Mouse (Mus musculus): Measurements from ENCODE around the gene Jmjd8. TPM values are rescaled to one million over a fixed set of nuclear protein-coding genes. Genes with fewer than 3 reads are reported as not detected.

Jmjd8 gene
- total RNA-seq (2014; rRNA removed) = 25.6 and 30.5 TPM in 2 replicates
- polyA plus RNA-seq (2012; rRNA removed) = 75.0 and 78.4 TPM in 2 replicates

GRCm38 (mm10) chr17:25828712-25829557, at the start of gene Jmjd8:
Gene Jmjd8 (plus strand): TSS chr17:25828867.
- TF ChIP-seq CTCF (IDR thresholded peaks at IDR 0.05; ENCODE audit: low read depth, low read length) (peak; percentile 44; the same call in 1 of the 2 replicates), POLR2A (IDR thresholded peaks at IDR 0.05; ENCODE audit: extremely low read depth, insufficient read depth, low read length) (peak; percentile 50; the same call in 1 of the 2 replicates)
- peaks cover 31% of the 10 kb centered on the region for H3K4me1 ChIP-seq (ENCODE audit: control insufficient read depth, insufficient read depth, low read length)
- peak within 1 kb of the TSS; percentile 64 for H3K4me3 ChIP-seq (ENCODE audit: insufficient read depth, low read depth, low read length)
- WGBS = under 1% methylated on average over 32 of the region's 32 CpGs
- H3K27ac ChIP-seq (replicated peaks; ENCODE audit: insufficient read depth, low read depth, low read length) = peak within 1 kb of the TSS; percentile 69
- H3K36me3 ChIP-seq (ENCODE audit: control insufficient read depth, insufficient read depth, low read length) = 0 out of 2 replicates have a peak, but pooled peaks cover 4% of the 10 kb centered on the region
- no peaks in the 10 kb centered on the region for H3K27me3 ChIP-seq (ENCODE audit: control insufficient read depth, insufficient read depth, low read length)
- peak; percentile 81 for DNase-seq (ENCODE audit: extremely low read depth, low read depth, low spot score)
- H3K9ac ChIP-seq (ENCODE audit: low read depth, low read length) = peak within 1 kb of the TSS; percentile 78
- peaks cover 22% of the 10 kb centered on the region for H3K79me2 ChIP-seq (ENCODE audit: control insufficient read depth, insufficient read depth, low read length)

- Histone ChIP-seq H3K4me1 (ENCODE audit: control insufficient read depth, insufficient read depth, low read length) (peaks cover 3% of the 10 kb centered on the region; the same call in 1 of the 2 replicates), H3K27ac (replicated peaks; ENCODE audit: insufficient read depth, low read depth, low read length) (no peak overlapping the region), H3K4me3 (ENCODE audit: insufficient read depth, low read depth, low read length) (no peak overlapping the region), H3K27me3 (ENCODE audit: control insufficient read depth, insufficient read depth, low read length) (no peaks in the 10 kb centered on the region), H3K79me2 (ENCODE audit: control insufficient read depth, insufficient read depth, low read length) (no peaks in the 10 kb centered on the region), H3K9ac (ENCODE audit: low read depth, low read length) (no peak overlapping the region), H3K36me3 (ENCODE audit: control insufficient read depth, insufficient read depth, low read length) (peaks cover 5% of the 10 kb centered on the region; the same call in 1 of the 2 replicates)
- TF ChIP-seq CTCF (IDR thresholded peaks at IDR 0.05; ENCODE audit: low read depth, low read length) (no peak), POLR2A (IDR thresholded peaks at IDR 0.05; ENCODE audit: extremely low read depth, insufficient read depth, low read length) (no peak)
- WGBS = 77% methylated on average over 6 of the region's 6 CpGs
- no peak for DNase-seq (ENCODE audit: extremely low read depth, low read depth, low spot score)
Observed at GRCm38 (mm10) chr17:25781339-25781738, 47.3 kb upstream of the Jmjd8 start.

- Histone ChIP-seq H3K27ac (replicated peaks; ENCODE audit: insufficient read depth, low read depth, low read length) (no peak overlapping the region), H3K79me2 (ENCODE audit: control insufficient read depth, insufficient read depth, low read length) (no peaks in the 10 kb centered on the region), H3K9ac (ENCODE audit: low read depth, low read length) (no peak overlapping the region), H3K4me3 (ENCODE audit: insufficient read depth, low read depth, low read length) (no peak overlapping the region), H3K4me1 (ENCODE audit: control insufficient read depth, insufficient read depth, low read length) (peaks cover 3% of the 10 kb centered on the region; the same call in 1 of the 2 replicates), H3K36me3 (ENCODE audit: control insufficient read depth, insufficient read depth, low read length) (peaks cover 2% of the 10 kb centered on the region; the same call in 1 of the 2 replicates), H3K27me3 (ENCODE audit: control insufficient read depth, insufficient read depth, low read length) (no peaks in the 10 kb centered on the region)
- TF ChIP-seq CTCF (IDR thresholded peaks at IDR 0.05; ENCODE audit: low read depth, low read length) (no peak), POLR2A (IDR thresholded peaks at IDR 0.05; ENCODE audit: extremely low read depth, insufficient read depth, low read length) (no peak)
- WGBS = 73% methylated on average over 7 of the region's 7 CpGs
- no peak for DNase-seq (ENCODE audit: extremely low read depth, low read depth, low spot score)
Observed at GRCm38 (mm10) chr17:25783086-25783485, 45.6 kb upstream of the Jmjd8 start.

- TF ChIP-seq POLR2A (IDR thresholded peaks at IDR 0.05; ENCODE audit: extremely low read depth, insufficient read depth, low read length) (no peak), CTCF (IDR thresholded peaks at IDR 0.05; ENCODE audit: low read depth, low read length) (no peak)
- peaks cover 3% of the 10 kb centered on the region; the same call in 1 of the 2 replicates for H3K4me1 ChIP-seq (ENCODE audit: control insufficient read depth, insufficient read depth, low read length)
- 81% methylated on average over 15 of the region's 15 CpGs for WGBS
- no peak overlapping the region for H3K27ac ChIP-seq (replicated peaks; ENCODE audit: insufficient read depth, low read depth, low read length)
- no peak overlapping the region for H3K9ac ChIP-seq (ENCODE audit: low read depth, low read length)
- DNase-seq (ENCODE audit: extremely low read depth, low read depth, low spot score) = no peak
- H3K4me3 ChIP-seq (ENCODE audit: insufficient read depth, low read depth, low read length) = no peak overlapping the region
- no peaks in the 10 kb centered on the region for H3K79me2 ChIP-seq (ENCODE audit: control insufficient read depth, insufficient read depth, low read length)
- H3K27me3 ChIP-seq (ENCODE audit: control insufficient read depth, insufficient read depth, low read length) = no peaks in the 10 kb centered on the region
- peaks cover 2% of the 10 kb centered on the region; the same call in 1 of the 2 replicates for H3K36me3 ChIP-seq (ENCODE audit: control insufficient read depth, insufficient read depth, low read length)
Observed at GRCm38 (mm10) chr17:25783861-25784574, 44.6 kb upstream of the Jmjd8 start.

- H3K36me3 ChIP-seq (ENCODE audit: control insufficient read depth, insufficient read depth, low read length) = no peaks in the 10 kb centered on the region; the same call in 1 of the 2 replicates
- WGBS = under 1% methylated on average over 23 of the region's 23 CpGs
Observed at GRCm38 (mm10) chr17:25785281-25785745, 43.4 kb upstream of the Jmjd8 start, which contains the start of gene Haghl. Gene Haghl (minus strand): TSS chr17:25785673.

More at GRCm38 (mm10) chr17:25785281-25785745, 43.4 kb upstream of the Jmjd8 start, which contains the start of gene Haghl:
- Histone ChIP-seq H3K4me1 (ENCODE audit: control insufficient read depth, insufficient read depth, low read length) (peaks cover 3% of the 10 kb centered on the region; the same call in 1 of the 2 replicates), H3K79me2 (ENCODE audit: control insufficient read depth, insufficient read depth, low read length) (no peaks in the 10 kb centered on the region), H3K9ac (ENCODE audit: low read depth, low read length) (peak within 1 kb of the TSS; percentile 54), H3K27ac (replicated peaks; ENCODE audit: insufficient read depth, low read depth, low read length) (no peak within 1 kb of the TSS), H3K27me3 (ENCODE audit: control insufficient read depth, insufficient read depth, low read length) (no peaks in the 10 kb centered on the region), H3K4me3 (ENCODE audit: insufficient read depth, low read depth, low read length) (peak within 1 kb of the TSS; percentile 69)
- TF ChIP-seq CTCF (IDR thresholded peaks at IDR 0.05; ENCODE audit: low read depth, low read length) = no peak
- TF ChIP-seq POLR2A (IDR thresholded peaks at IDR 0.05; ENCODE audit: extremely low read depth, insufficient read depth, low read length) = no peak
- DNase-seq (ENCODE audit: extremely low read depth, low read depth, low spot score) = peak; percentile 86
